Mouse (Mus musculus) hindbrain, embryonic 16.5 days (tissue): Measurements from ENCODE around the gene Yju2. TPM values are rescaled to one million over a fixed set of nuclear protein-coding genes. Genes with fewer than 3 reads are reported as not detected.
"Not testable (repeated sequence)": the region's sequence is repeated elsewhere in the genome, so short reads cannot be mapped to it uniquely, and the experiment has no call there.

ENCODE experiments used
- ATAC-seq: fragments of 200-750 bp; cut with Nextera tagmentation; 2 replicates; pipeline ENCODE4 v1.8.0; 2017; ENCODE audit warnings: moderate TSS enrichment, moderate library complexity
- H3K27ac ChIP-seq: fragments of 300-500 bp; sonication (generic); 2 replicates; pipeline ENCODE4 v1.5.1; 2014; ENCODE audit warnings: low read depth, mild to moderate bottlenecking, control low read depth, low read length, moderate library complexity
- H3K27me3 ChIP-seq: fragments of 300-500 bp; sonication (generic); replicated peaks from 2 replicates; pipeline ENCODE4 v1.6.1; 2014; ENCODE audit warnings: low read length; ENCODE audit not compliant: control insufficient read depth, insufficient read depth
- H3K36me3 ChIP-seq: fragments of 300-500 bp; sonication (generic); 2 replicates; pipeline ENCODE4 v1.6.1; 2014; ENCODE audit warnings: mild to moderate bottlenecking, low read length, moderate library complexity, mixed read lengths; ENCODE audit not compliant: control insufficient read depth, insufficient read depth
- H3K4me1 ChIP-seq: fragments of 300-500 bp; sonication (generic); 2 replicates; pipeline ENCODE4 v1.6.1; 2014; ENCODE audit warnings: low read depth, low read length; ENCODE audit not compliant: control insufficient read depth, insufficient read depth
- H3K4me2 ChIP-seq: fragments of 300-500 bp; sonication (generic); 2 replicates; pipeline ENCODE4 v1.6.1; 2014; ENCODE audit warnings: mild to moderate bottlenecking, low read length, control low read depth, moderate library complexity
- H3K4me3 ChIP-seq: fragments of 300-500 bp; sonication (generic); 2 replicates; pipeline ENCODE4 v1.5.1; 2014; ENCODE audit warnings: mild to moderate bottlenecking, low read length, control low read depth, moderate library complexity
- H3K9ac ChIP-seq: fragments of 300-500 bp; sonication (generic); 2 replicates; pipeline ENCODE4 v1.6.1; 2014; ENCODE audit warnings: low read depth, mild to moderate bottlenecking, control low read depth, low read length, moderate library complexity
- H3K9me3 ChIP-seq: fragments of 300-500 bp; sonication (generic); 2 replicates; pipeline ENCODE4 v1.6.1; 2014; ENCODE audit warnings: mild to moderate bottlenecking, low read length, moderate library complexity; ENCODE audit not compliant: control insufficient read depth
- WGBS: fragments of 180-500 bp; shearing (Covaris S2); extraction: QIAGEN DNeasy Blood & Tissue Kit; methylation state at CpG from one replicate; pipeline ENCODE4 v1.1.7; 2014; 5-methylcytosine and 5-hydroxymethylcytosine counted together
- polyA plus RNA-seq: library from polyadenylated mRNA; unstranded; fragments of >200 nt; fragmentation: Nextera tagmentation; extraction: Ambion mirVana; gene quantifications from 2 replicates; pipeline ENCODE4 v1.2.1, GENCODE M21; 2015

The Yju2 gene
- 20.5 and 23.2 TPM in 2 replicates for polyA plus RNA-seq

DNA sequence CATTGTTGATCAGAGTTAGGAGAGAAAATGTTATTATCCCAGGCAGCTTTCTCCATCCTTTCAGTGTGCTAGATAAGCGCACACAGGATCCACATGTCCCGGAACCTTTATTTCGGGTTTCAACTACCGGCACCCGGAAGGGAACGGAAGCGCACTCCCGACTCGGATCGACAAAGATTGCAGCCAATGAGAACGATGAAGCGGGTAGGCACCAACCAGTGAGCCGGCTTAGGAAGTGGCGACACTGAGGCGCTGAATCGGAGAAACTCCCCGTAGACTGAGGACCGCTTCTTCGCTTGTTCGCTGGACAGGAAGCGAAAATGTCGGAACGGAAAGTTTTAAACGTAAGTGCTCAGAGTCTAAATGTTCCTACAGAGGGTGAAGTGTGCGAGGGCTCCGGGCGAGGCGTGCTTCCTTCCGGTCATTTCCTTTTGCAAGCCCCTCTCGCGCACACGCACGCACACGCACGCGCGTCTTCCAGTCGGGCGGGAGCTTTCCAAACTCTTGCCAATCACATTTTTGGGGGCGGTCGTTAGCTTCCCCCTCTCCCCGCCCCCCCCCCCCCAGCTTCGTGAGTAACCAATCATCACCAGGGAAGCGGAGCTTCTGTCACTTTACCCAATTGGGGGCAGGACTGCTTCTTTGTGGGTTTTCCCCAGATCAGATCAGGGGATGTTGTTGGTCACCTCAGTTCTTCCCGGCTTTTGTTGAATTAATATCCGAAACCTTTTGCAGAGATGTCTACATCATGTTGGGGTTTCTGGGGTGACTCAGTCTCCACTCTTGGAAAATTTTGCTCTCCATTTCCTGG is at the start of gene Yju2:
Gene Yju2, plus strand, starts transcription at position 182 of the 811 bp plus-strand sequence.
- Histone ChIP-seq H3K4me1 (peaks cover 25% of the 10 kb centered on the region), H3K27me3 (no peaks in the 10 kb centered on the region; the same call in 1 of the 2 replicates), H3K9ac (peak within 1 kb of the TSS; percentile 72), H3K36me3 (peaks cover 9% of the 10 kb centered on the region; the same call in 1 of the 2 replicates), H3K4me2 (peak within 1 kb of the TSS; percentile 75), H3K9me3 (no peaks in the 10 kb centered on the region), H3K27ac (peak within 1 kb of the TSS; percentile 94), H3K4me3 (peak within 1 kb of the TSS; percentile 58)
- ATAC-seq = peak; percentile 91
- under 1% methylated on average over 45 of the region's 46 CpGs for WGBS

DNA sequence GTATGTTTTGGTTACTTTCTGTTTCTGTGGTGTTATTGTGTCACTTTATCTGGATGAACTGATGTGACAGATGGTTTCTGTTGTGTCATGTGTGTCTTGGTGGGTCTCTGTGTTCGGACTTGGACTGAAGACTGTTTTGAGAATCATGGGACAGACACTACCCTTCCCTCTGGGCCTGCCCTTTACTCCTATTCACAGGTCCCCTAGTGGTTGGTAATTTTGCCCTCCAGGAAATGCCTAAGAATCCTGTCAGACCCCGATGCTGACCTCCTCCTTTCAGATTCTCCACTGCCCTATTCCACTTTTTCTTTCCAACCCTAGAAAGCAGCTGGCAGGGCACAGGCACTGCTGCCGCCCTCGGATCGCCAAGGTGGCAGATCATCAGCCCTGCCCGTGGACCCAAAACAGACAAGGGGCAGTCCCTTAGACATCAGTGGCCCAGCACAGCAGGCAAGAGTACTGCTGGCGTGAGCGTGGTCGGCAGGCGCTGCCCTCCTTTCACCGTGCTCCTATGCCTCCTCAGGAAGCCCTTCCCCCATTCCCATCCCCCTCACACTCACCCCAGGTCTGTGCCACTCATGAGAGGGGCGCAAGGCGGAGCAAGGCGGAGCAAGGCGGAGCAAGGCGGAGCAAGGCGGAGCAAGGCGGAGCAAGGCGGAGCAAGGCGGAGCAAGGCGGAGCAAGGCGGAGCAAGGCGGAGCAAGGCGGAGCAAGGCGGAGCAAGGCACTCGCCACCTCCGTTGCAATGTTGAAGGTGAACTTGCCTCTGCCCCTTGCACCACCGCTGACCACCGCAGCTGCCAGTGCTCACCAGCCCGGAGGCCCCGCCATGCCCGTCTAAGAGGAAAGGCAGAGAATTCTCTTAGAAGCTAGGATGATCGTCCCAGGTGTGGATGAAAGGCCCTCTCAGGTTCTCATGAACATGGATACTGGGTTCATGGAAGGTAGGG is 27.1 kb upstream of the Yju2 start:
- Histone ChIP-seq H3K4me2 (peak overlapping the region; percentile 80), H3K9ac (peak overlapping the region; percentile 81), H3K27ac (peak overlapping the region; percentile 84), H3K36me3 (no peaks in the 10 kb centered on the region), H3K9me3 (peaks cover 5% of the 10 kb centered on the region; the same call in 1 of the 2 replicates), H3K27me3 (no peaks in the 10 kb centered on the region), H3K4me1 (peaks cover 2% of the 10 kb centered on the region; the same call in 1 of the 2 replicates), H3K4me3 (peak overlapping the region; percentile 58)
- 1% methylated on average over 29 of the region's 33 CpGs for WGBS
- peak; percentile 98 for ATAC-seq

DNA sequence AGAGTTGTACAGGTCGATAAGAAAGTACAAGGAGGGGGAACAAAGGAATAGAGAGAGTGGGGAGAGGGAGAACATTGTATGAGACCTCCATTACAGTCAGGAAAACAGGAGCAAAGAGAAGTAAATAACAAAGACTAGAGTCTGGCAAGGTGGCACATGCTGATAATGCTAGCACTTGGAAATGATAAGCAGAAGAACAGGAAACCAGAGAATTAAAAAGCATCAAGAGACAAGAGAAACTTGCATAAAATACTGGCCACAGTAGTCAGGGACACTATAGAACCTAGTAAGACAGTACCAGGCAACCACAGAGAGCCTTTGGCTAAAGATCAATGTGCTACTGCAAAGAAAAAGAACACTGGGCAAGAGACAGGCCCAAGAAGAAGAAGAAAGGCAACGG is 26.3 kb upstream of the Yju2 start:
- H3K9me3 ChIP-seq = peaks cover 7% of the 10 kb centered on the region; the same call in 1 of the 2 replicates
- H3K9ac ChIP-seq = peak overlapping the region; percentile 74
- H3K27ac ChIP-seq = no peak overlapping the region
- WGBS = 77% methylated on average over 2 of the region's 2 CpGs
- peak overlapping the region; percentile 80 for H3K4me2 ChIP-seq
- peak overlapping the region; percentile 58 for H3K4me3 ChIP-seq
- peaks cover 2% of the 10 kb centered on the region; the same call in 1 of the 2 replicates for H3K4me1 ChIP-seq
- ATAC-seq = no peak; the same call in 1 of the 2 replicates
- H3K36me3 ChIP-seq = no peaks in the 10 kb centered on the region
- no peaks in the 10 kb centered on the region for H3K27me3 ChIP-seq

DNA sequence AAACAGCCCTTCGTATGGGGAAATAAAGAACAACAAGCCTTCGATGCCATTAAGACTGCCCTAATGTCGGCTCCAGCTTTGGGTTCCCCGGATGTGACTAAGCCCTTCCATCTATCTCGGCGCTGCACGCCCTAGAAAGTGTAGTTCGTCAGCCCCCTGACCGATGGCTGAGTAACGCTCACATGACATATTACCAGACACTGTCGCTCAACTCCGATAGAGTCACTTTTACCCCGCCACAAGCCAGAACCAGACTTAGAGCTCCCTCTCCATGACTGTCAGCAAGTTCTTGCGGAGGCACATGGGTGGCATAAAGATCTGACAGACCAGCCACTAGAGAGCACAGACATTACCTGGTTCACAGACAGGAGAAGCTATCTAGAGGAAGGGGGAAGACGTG is 25.7 kb upstream of the Yju2 start:
- Histone ChIP-seq H3K9me3 (peaks cover 9% of the 10 kb centered on the region; the same call in 1 of the 2 replicates), H3K27ac (no peak overlapping the region), H3K36me3 (peaks cover 2% of the 10 kb centered on the region; the same call in 1 of the 2 replicates), H3K4me1 (peaks cover 2% of the 10 kb centered on the region; the same call in 1 of the 2 replicates), H3K4me3 (no peak overlapping the region), H3K27me3 (no peaks in the 10 kb centered on the region), H3K9ac (no peak overlapping the region), H3K4me2 (no peak overlapping the region)
- 96% methylated on average over 15 of the region's 15 CpGs for WGBS
- ATAC-seq = no peak

DNA sequence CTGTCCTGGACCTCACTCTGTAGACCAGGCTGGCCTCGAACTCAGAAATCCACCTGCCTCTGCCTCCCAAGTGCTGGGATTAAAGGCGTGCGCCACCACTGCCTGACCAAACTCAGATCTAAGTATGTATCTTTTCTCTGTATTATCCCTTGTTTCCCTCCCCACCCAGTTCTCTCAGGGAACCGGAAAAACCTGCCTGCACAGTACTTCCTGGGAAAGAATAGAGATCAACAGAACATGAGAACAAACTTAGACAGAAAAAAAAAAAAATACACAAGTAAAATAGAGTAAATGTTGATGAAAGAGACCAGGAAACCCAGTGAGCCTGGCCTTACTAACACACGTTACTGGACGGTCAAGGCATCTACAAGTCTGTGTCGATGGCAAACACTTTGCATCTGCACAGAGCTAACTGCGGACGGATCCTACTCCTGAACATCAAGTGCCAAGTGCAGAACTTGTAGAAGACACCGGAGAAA is 14.5 kb upstream of the Yju2 start:
- Histone ChIP-seq H3K9ac (peak overlapping the region; percentile 76), H3K4me2 (peak overlapping the region; percentile 84), H3K27ac (peak overlapping the region; percentile 86), H3K4me3 (peak overlapping the region; percentile 54)
- not testable (repeated sequence) for H3K36me3 ChIP-seq, H3K27me3 ChIP-seq, ATAC-seq, H3K4me1 ChIP-seq, H3K9me3 ChIP-seq
- 39% methylated on average over 10 of the region's 10 CpGs for WGBS

DNA sequence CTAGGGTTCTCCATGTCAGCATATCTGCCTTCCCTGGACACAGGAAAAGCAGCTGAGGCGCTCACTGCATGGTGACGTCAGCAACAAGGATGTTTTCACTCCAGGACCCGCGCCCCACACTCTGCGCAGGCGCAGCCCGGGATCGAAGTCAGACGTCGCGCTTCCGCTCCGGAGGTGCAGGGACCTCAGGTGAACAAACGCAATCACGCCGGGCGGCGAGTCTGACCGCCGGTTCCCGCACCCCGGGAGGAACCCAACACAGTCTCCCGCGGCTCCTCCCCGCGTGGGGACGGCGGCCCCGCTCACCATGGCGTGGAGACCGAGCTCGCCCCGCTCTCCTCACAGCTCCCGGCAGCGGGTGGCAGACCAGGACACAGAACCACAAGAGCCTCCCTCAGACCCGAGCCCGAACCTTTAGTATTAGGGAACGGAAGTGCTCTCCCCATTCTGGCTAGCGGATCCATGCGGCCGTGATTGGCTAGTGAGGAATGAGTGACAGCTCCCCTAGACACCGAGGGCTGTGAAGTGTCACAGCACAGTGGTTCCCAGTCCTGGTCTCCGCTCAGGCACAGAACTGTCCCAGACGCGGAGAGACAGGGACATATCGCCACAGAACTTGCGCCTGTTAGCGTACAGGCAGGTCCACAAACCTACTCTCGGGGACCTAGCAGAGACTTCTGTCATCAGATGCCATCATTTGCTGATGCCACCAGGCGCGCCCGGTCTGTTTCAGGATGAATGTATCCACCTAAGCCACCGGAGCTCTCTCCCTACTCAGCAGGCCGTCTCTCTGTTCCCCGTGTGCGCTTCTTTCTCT is 13.8 kb upstream of the Yju2 start:
- H3K9ac ChIP-seq = peak overlapping the region; percentile 76
- peak overlapping the region; percentile 86 for H3K27ac ChIP-seq
- H3K36me3 ChIP-seq, H3K9me3 ChIP-seq, H3K4me1 ChIP-seq, H3K27me3 ChIP-seq: not testable (repeated sequence)
- peak overlapping the region; percentile 84 for H3K4me2 ChIP-seq
- ATAC-seq = peak; percentile 99
- WGBS = under 1% methylated on average over 54 of the region's 56 CpGs
- H3K4me3 ChIP-seq = peak overlapping the region; percentile 54

DNA sequence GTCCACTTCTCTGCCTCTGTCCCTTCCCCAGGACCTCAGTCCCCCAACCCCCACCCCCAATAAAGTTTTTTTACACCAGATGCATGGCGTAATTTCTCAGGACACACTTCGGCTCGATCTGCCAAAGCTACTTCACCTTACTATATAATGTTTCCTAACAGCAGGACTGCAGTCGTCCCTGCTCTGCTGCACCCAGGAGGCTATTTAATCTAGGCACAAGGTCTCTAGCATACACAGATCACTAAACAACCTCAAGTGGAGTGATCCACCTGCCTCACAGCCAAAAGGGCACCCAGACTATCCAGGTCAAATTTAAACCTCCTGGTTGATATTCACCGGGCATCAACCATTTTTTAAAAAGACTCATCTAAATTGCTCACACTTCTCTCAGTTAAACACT is 13.2 kb upstream of the Yju2 start:
- Histone ChIP-seq H3K4me3 (peak overlapping the region; percentile 54), H3K27me3 (no peaks in the 10 kb centered on the region), H3K4me2 (peak overlapping the region; percentile 84), H3K4me1 (peaks cover 4% of the 10 kb centered on the region), H3K9ac (peak overlapping the region; percentile 76), H3K36me3 (no peaks in the 10 kb centered on the region), H3K9me3 (peaks cover 2% of the 10 kb centered on the region; the same call in 1 of the 2 replicates), H3K27ac (peak overlapping the region; percentile 86)
- WGBS = 27% methylated on average over 5 of the region's 5 CpGs
- ATAC-seq = 0 out of 2 replicates have a peak, but pooled peaks have one; percentile 1

DNA sequence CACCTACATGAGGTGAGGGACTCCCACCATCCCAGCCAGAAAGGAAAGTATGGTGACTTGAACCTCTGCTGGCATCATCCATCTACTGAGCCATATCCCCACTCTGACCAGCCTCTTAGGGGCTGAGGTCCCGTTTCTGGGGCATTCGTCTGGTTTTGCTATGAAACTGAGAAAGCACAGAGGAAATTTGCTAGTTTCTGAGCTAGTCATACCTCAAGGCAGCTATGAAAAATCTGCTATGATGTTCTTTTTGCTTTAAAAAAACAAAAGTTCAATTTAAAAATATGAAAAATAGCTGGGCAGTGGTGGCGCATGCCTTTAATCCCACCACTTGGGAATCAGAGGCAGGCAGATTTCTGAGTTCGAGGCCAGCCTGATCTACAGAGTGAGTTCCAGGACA is 10.3 kb upstream of the Yju2 start:
- no peak for ATAC-seq
- H3K27ac ChIP-seq = no peak overlapping the region
- no peaks in the 10 kb centered on the region for H3K36me3 ChIP-seq
- H3K4me2 ChIP-seq = no peak overlapping the region
- no peaks in the 10 kb centered on the region for H3K9me3 ChIP-seq
- H3K9ac ChIP-seq = no peak overlapping the region
- H3K4me1 ChIP-seq = peaks cover 4% of the 10 kb centered on the region
- H3K27me3 ChIP-seq = no peaks in the 10 kb centered on the region
- no peak overlapping the region for H3K4me3 ChIP-seq
- 92% methylated on average over 4 of the region's 4 CpGs for WGBS
